Mouse (Mus musculus): ENCODE data around the gene Tmem121b. TPM values are rescaled to one million over a fixed set of nuclear protein-coding genes. Genes with fewer than 3 reads are reported as not detected.
A peak's percentile ranks its signal among the peaks of the same experiment; 100 is the strongest.

Gene Tmem121b
- polyA plus RNA-seq (2015; fragmentation: Nextera tagmentation; extraction: Ambion mirVana) = 0.24 and 0.28 TPM in 2 replicates

DNA sequence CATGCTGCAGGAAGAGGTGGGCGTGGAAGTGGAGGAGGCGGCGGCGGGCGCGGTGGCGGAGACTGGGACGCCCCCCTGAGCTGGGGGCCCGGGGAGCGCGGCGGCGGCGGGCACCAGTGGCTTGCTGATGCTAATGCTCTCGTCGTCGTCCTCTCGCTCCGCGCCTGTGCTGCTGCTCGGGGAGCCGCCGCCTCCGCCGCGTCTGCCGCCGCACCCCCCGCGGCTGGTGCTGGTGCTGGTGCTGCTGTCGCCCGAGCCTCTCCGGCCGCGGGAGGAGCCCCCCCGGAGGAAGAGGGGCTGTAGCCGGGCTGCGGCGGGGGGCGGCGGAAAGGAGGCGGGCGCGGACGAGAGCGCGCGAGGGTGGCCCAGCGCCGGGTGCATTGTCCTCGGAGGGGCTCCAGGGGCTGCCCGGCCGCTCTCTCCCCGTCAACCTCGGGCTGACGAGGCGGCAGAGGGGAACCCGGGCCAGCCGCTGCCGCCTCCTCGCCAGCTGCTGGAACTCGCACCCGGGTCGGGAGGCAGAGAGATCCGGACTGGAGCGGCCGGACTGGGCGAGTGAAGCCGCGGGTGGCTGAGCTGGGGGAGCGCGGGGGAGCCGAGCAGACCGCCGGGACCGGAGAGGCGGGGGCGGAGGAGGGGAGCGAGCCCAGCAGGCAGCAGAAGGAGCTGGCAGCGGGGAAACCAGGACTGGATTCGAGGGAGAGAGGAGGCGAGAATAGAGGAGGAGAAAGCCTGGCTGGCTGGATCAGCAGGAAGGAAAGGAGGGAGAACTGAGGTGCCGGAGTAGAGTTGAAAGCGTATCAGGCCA lies at the start of gene Tmem121b:
Tmem121b (minus strand) TSS at position 434 of the 808 bp plus-strand sequence.
- H3K36me3 ChIP-seq = no peaks in the 10 kb centered on the region
- H3K4me1 ChIP-seq = peaks cover 25% of the 10 kb centered on the region
- ATAC-seq (ENCODE audit: insufficient number of reproducible peaks, low FRiP score, low TSS enrichment, low read depth) = peak; percentile 48; the same call in 1 of the 2 replicates
- H3K9ac ChIP-seq = peak within 1 kb of the TSS; percentile 24
- 1% methylated on average over 46 of the region's 84 CpGs for WGBS
- no peak within 1 kb of the TSS for H3K27ac ChIP-seq (replicated peaks)
- H3K9me3 ChIP-seq (replicated peaks) = no peaks in the 10 kb centered on the region
- H3K4me2 ChIP-seq (replicated peaks) = peak within 1 kb of the TSS; percentile 96
- peaks cover 25% of the 10 kb centered on the region for H3K27me3 ChIP-seq
- peak within 1 kb of the TSS; percentile 62 for H3K4me3 ChIP-seq (replicated peaks)

DNA sequence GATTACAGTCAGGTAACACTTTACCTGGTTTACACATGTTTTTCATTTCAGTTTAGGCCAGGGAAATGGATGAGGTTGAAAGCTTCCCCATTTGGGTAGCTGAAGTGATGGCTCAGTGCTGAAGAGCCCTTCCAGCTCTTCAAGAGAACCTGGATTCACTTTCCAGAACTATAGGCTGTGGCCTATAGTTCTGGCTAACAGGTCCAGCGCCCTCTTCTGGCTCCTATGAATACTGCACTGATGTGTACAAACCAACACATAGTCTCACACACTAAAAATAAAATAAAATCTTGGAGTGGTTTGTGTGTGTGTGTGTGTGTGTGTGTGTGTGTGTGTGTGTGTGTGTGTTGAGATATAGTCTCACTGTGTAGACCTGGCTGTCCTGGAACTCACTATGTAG lies 48.5 kb upstream of the Tmem121b start:
- 10% methylated on average over 1 of the region's 1 CpGs for WGBS

DNA sequence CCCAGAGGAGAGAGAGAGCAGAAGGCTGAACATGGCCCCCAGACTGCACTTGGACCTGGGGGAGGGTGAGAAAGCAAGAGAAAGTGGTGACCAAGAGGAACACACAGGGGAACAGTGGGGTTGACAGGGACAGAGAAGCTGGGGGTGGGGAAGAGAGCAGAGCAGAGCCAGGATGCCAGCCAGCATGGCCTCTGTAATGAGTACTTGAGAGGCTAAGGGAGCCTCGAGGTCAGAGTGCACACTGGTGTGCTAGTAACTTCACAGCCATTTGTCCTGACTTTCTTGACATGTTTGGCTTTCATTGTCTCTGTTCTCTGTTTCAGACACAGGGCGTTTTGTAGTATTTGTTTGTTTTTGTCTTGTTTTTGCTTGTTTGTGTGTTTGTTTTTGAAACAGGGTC lies 47.8 kb upstream of the Tmem121b start:
- Histone ChIP-seq H3K36me3 (no peaks in the 10 kb centered on the region), H3K4me2 (replicated peaks) (no peak overlapping the region), H3K4me1 (peaks cover 5% of the 10 kb centered on the region), H3K9me3 (replicated peaks) (no peaks in the 10 kb centered on the region), H3K4me3 (replicated peaks) (no peak overlapping the region), H3K27ac (replicated peaks) (no peak overlapping the region), H3K9ac (no peak overlapping the region), H3K27me3 (no peaks in the 10 kb centered on the region)
- 31% methylated on average over 2 of the region's 2 CpGs for WGBS
- no peak for ATAC-seq (ENCODE audit: insufficient number of reproducible peaks, low FRiP score, low TSS enrichment, low read depth)

More for the DNA sequence above, 48.5 kb upstream of the Tmem121b start:
- no peaks in the 10 kb centered on the region for H3K36me3 ChIP-seq
- peaks cover 5% of the 10 kb centered on the region for H3K4me1 ChIP-seq
- H3K27ac ChIP-seq (replicated peaks) = no peak overlapping the region
- H3K4me3 ChIP-seq (replicated peaks) = no peak overlapping the region
- H3K9me3 ChIP-seq (replicated peaks) = no peaks in the 10 kb centered on the region
- H3K27me3 ChIP-seq = no peaks in the 10 kb centered on the region
- no peak for ATAC-seq (ENCODE audit: insufficient number of reproducible peaks, low FRiP score, low TSS enrichment, low read depth)
- no peak overlapping the region for H3K9ac ChIP-seq
- H3K4me2 ChIP-seq (replicated peaks) = no peak overlapping the region

DNA sequence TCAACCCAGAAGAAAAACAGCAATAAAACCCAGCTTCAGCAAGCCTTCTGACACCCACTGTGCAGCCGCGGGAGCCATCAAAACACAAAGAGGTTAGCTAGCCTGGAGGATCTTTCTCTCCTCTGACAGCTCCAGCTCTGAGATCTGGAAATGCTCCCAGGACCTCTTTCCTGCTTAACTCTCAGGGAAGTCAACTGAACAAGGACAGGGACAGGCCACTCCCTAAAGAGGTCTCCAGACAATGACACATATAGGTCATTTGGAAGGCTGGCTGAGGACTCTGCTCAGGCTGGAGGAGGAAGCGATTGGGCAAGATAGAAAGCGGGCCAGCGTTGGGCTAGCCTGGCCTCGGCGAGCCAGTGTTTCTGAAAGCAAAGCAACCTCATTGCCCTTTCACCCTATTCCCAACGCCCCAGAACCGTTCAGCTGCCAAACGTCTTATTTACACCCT lies 46.2 kb upstream of the Tmem121b start:
- Histone ChIP-seq H3K9me3 (replicated peaks) (no peaks in the 10 kb centered on the region), H3K27ac (replicated peaks) (no peak overlapping the region), H3K4me1 (peaks cover 5% of the 10 kb centered on the region), H3K9ac (no peak overlapping the region), H3K27me3 (no peaks in the 10 kb centered on the region), H3K4me3 (replicated peaks) (no peak overlapping the region), H3K4me2 (replicated peaks) (no peak overlapping the region), H3K36me3 (no peaks in the 10 kb centered on the region)
- WGBS = 45% methylated on average over 10 of the region's 10 CpGs
- ATAC-seq (ENCODE audit: insufficient number of reproducible peaks, low FRiP score, low TSS enrichment, low read depth) = no peak

DNA sequence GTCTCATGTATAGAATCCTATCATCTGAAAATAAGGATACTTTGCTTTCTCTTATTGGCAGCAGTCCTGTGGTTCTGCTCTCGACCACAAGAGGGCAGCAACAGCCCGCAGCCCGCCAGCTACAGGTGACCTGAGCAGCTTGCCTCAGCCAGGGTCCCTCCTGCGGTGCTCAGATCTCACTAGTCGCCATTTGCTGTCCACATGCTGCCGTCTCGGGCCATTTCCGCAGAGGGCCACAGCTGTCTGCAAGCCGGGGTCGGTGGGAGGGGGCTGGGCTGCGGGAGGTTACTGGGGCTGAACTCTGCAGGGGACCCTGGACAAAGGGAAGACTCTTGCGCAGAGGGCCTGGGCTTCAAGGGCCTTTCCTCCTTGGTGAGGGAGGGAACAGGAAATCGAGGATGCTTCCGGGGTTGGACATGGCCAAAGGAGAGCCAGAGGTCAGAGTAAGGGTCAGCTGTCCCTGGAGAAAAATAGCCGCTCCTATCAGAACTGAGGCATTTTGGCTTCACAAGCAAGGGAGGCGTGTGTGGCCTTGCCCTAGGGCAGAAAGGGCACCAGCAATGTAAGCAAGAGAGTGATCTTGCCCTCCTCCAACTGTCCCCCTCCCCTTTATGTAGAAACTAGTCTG lies 45.6 kb upstream of the Tmem121b start:
- Histone ChIP-seq H3K36me3 (no peaks in the 10 kb centered on the region), H3K27ac (replicated peaks) (no peak overlapping the region), H3K4me1 (peaks cover 5% of the 10 kb centered on the region), H3K9me3 (replicated peaks) (no peaks in the 10 kb centered on the region), H3K4me2 (replicated peaks) (peak overlapping the region; percentile 65), H3K27me3 (no peaks in the 10 kb centered on the region), H3K9ac (no peak overlapping the region), H3K4me3 (replicated peaks) (peak overlapping the region; percentile 35)
- peak; percentile 76 for ATAC-seq (ENCODE audit: insufficient number of reproducible peaks, low FRiP score, low TSS enrichment, low read depth)
- 5% methylated on average over 16 of the region's 16 CpGs for WGBS

DNA sequence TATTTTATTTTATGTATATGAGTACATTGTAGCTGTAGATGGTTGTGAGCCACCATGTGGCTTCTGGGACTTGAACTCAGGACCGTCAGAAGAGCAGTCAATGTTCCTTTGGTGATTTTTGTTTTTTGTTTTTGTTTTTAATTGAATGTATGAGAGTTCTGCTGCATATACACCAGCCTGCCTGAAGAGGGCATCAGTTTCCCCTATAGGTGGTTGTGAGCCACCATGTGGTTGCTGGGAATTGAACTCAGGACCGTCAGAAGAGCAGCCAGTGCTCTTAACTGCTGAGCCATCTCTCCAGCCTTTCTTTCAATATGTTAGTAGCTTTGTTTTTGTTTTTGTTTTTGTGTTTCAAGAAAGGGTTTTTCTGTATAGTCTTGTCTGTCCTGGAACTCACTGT lies 42.7 kb upstream of the Tmem121b start:
- Histone ChIP-seq H3K9me3 (replicated peaks) (no peaks in the 10 kb centered on the region), H3K4me1 (peaks cover 8% of the 10 kb centered on the region), H3K27me3 (no peaks in the 10 kb centered on the region), H3K27ac (replicated peaks) (no peak overlapping the region), H3K9ac (no peak overlapping the region), H3K36me3 (no peaks in the 10 kb centered on the region), H3K4me2 (replicated peaks) (no peak overlapping the region), H3K4me3 (replicated peaks) (no peak overlapping the region)
- ATAC-seq (ENCODE audit: insufficient number of reproducible peaks, low FRiP score, low TSS enrichment, low read depth) = no peak
- 83% methylated on average over 2 of the region's 2 CpGs for WGBS

DNA sequence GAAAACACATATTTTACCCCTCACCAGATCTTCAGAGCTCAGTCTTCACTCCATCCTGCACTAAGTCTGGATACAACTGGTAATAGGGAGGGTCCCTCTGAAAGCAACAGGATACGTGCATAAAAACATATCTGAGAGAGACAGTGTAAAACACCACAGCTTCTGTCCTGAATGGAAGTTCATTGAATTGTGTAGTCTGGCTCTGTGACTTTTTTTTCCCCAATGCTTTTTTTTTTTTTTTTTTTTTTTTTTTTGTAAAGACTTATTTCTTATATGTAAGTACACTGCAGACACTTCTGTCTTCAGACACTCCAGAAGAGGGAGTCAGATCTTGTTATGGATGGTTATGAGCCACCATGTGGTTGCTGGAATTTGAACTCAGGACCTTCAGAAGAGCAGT lies 39.0 kb upstream of the Tmem121b start:
- 81% methylated on average over 1 of the region's 1 CpGs for WGBS
- ATAC-seq (ENCODE audit: insufficient number of reproducible peaks, low FRiP score, low TSS enrichment, low read depth) = no peak
- Histone ChIP-seq H3K4me3 (replicated peaks) (no peak overlapping the region), H3K4me2 (replicated peaks) (no peak overlapping the region), H3K9ac (no peak overlapping the region), H3K4me1 (peaks cover 21% of the 10 kb centered on the region), H3K9me3 (replicated peaks) (no peaks in the 10 kb centered on the region), H3K27me3 (no peaks in the 10 kb centered on the region), H3K27ac (replicated peaks) (no peak overlapping the region), H3K36me3 (no peaks in the 10 kb centered on the region)

DNA sequence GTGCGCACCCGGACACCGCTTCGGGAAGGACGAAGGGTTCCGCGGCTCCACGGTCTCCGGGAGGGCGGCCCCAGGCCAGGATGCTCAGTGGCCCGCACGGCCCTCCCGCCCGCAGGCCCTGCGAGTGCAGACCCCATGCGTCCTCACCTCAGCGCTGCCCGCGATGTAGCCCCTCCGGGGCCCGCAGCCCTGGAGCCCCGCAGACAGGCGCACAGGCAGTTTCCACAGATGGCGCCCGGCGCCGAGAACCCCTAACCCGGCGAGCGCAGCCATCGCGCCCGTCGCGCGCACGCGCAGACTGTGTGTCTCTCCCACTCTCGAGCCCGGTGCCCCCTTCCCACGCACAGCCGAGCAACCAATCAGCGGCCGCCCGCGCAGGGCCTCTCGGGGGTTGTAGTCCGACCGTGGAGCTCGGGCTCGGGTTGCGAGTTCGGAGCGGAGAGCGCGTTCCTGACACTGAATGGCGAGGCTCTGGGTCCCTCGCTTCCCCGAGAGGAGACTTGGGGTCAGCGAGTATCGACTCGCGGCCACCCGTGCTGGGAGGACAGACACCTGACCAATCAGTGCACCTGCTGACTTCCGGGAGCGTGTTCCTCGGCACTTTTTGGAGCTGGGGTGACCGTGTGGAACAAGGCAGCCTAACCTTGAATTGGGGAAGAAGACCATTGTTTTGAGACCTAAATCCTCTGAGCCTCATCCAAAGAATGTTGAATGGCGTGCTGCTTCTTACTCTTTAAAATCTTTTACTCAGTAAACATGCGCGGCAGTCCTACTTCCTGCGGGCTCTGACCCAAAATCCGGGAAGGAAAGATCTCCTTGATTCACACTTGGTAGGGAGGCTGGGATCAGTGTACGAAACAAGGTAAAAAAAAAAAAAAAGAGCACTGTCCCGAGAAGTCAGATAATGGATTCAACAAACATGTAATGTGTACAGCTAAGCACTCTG lies 37.7 kb upstream of the Tmem121b start, which contains the start of gene Hdhd5:
Hdhd5 (minus strand) TSS at position 300 of the 946 bp plus-strand sequence.
- H3K27me3 ChIP-seq = no peaks in the 10 kb centered on the region
- H3K4me2 ChIP-seq (replicated peaks) = peak within 1 kb of the TSS; percentile 85
- H3K9me3 ChIP-seq (replicated peaks) = no peaks in the 10 kb centered on the region
- no peaks in the 10 kb centered on the region for H3K36me3 ChIP-seq
- H3K4me3 ChIP-seq (replicated peaks) = peak within 1 kb of the TSS; percentile 73
- WGBS = under 1% methylated on average over 75 of the region's 75 CpGs
- peaks cover 21% of the 10 kb centered on the region for H3K4me1 ChIP-seq
- peak within 1 kb of the TSS; percentile 66 for H3K9ac ChIP-seq
- peak; percentile 98 for ATAC-seq (ENCODE audit: insufficient number of reproducible peaks, low FRiP score, low TSS enrichment, low read depth)
- H3K27ac ChIP-seq (replicated peaks) = 0 out of 2 replicates have a peak within 1 kb of the TSS, but pooled peaks have one; percentile 6

DNA sequence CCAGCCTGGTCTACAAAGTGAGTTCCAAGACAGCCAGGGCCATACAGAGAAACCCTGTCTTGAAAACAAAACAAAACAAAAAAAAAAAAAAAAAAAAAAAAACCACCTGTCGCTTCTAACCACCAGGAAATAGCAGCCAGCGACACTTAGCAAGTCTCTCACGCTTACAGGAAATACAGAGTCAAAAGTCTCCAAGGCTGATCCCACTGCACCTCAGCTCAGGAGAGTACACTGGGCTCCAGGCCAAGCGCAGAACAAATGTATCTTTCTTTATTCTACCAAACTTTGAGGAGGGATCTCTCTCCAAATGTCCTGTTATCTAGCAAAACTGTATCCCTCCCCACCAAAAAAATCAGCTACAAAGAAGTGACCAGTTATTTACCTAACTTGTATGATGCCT lies 35.5 kb upstream of the Tmem121b start:
- H3K9me3 ChIP-seq (replicated peaks) = no peaks in the 10 kb centered on the region
- 78% methylated on average over 4 of the region's 4 CpGs for WGBS
- no peak overlapping the region for H3K27ac ChIP-seq (replicated peaks)
- no peaks in the 10 kb centered on the region for H3K27me3 ChIP-seq
- no peak for ATAC-seq (ENCODE audit: insufficient number of reproducible peaks, low FRiP score, low TSS enrichment, low read depth)
- H3K4me3 ChIP-seq (replicated peaks) = no peak overlapping the region
- no peaks in the 10 kb centered on the region for H3K36me3 ChIP-seq
- H3K9ac ChIP-seq = no peak overlapping the region
- H3K4me2 ChIP-seq (replicated peaks) = no peak overlapping the region
- H3K4me1 ChIP-seq = peaks cover 21% of the 10 kb centered on the region

DNA sequence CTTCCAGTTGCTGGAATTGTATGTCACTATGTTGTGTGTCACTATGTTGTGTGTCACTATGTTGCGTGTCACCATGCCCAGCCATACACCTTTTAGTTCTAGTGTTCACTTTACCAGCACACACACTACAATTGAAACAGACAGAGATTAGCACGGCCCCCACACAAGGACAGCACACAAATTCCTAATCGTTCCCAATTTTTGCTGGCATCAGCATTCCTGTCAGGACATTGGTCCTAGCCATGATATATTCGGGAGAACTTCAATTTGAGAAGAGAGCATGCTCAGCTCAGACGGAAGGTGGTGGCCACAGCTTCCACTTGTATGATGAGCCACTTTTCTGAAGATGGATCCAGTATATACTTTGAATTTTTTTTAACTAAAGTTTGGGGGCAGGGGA lies 31.2 kb upstream of the Tmem121b start:
- no peak overlapping the region for H3K4me3 ChIP-seq (replicated peaks)
- no peak overlapping the region for H3K9ac ChIP-seq
- H3K4me2 ChIP-seq (replicated peaks) = no peak overlapping the region
- H3K9me3 ChIP-seq (replicated peaks) = no peaks in the 10 kb centered on the region
- H3K27ac ChIP-seq (replicated peaks) = no peak overlapping the region
- 88% methylated on average over 5 of the region's 5 CpGs for WGBS
- no peak for ATAC-seq (ENCODE audit: insufficient number of reproducible peaks, low FRiP score, low TSS enrichment, low read depth)
- H3K36me3 ChIP-seq = peaks cover 31% of the 10 kb centered on the region
- H3K27me3 ChIP-seq = no peaks in the 10 kb centered on the region
- peaks cover 12% of the 10 kb centered on the region; the same call in 1 of the 2 replicates for H3K4me1 ChIP-seq

DNA sequence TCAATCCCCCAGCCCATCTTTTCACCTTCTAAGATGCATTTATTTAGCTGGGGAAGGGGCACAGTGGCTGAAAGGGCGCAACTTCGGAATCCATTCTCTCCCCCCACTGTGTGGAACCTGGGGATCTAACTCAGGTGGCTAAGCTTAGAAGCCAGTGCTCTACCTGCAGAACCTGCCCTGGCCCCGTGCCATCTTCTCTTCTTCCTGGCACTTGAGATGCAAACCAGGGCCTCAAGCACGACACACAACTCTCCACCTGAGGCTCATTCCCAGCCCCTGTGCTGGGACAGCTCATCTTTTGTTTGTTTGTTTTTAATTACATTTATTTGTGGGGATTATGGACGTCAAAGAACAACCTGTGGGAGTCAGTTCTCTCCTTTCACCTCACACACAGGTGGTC lies 26.0 kb upstream of the Tmem121b start:
- no peak overlapping the region for H3K9ac ChIP-seq
- H3K27me3 ChIP-seq = no peaks in the 10 kb centered on the region
- 73% methylated on average over 5 of the region's 5 CpGs for WGBS
- H3K36me3 ChIP-seq = peaks cover 40% of the 10 kb centered on the region
- H3K9me3 ChIP-seq (replicated peaks) = no peaks in the 10 kb centered on the region
- no peaks in the 10 kb centered on the region for H3K4me1 ChIP-seq
- H3K4me2 ChIP-seq (replicated peaks) = no peak overlapping the region
- ATAC-seq (ENCODE audit: insufficient number of reproducible peaks, low FRiP score, low TSS enrichment, low read depth) = no peak
- H3K27ac ChIP-seq (replicated peaks) = no peak overlapping the region
- H3K4me3 ChIP-seq (replicated peaks) = no peak overlapping the region
